Mouse (Mus musculus): ENCODE data around the gene Siah2. TPM values are rescaled to one million over a fixed set of nuclear protein-coding genes. Genes with fewer than 3 reads are reported as not detected.

Siah2 gene
- 8.4 TPM for polyA plus RNA-seq (2014; fragmentation: Illumina TruSeq; extraction: RNeasy Lipid Tissue Mini Kit (QIAGEN cat#74804))

DNA sequence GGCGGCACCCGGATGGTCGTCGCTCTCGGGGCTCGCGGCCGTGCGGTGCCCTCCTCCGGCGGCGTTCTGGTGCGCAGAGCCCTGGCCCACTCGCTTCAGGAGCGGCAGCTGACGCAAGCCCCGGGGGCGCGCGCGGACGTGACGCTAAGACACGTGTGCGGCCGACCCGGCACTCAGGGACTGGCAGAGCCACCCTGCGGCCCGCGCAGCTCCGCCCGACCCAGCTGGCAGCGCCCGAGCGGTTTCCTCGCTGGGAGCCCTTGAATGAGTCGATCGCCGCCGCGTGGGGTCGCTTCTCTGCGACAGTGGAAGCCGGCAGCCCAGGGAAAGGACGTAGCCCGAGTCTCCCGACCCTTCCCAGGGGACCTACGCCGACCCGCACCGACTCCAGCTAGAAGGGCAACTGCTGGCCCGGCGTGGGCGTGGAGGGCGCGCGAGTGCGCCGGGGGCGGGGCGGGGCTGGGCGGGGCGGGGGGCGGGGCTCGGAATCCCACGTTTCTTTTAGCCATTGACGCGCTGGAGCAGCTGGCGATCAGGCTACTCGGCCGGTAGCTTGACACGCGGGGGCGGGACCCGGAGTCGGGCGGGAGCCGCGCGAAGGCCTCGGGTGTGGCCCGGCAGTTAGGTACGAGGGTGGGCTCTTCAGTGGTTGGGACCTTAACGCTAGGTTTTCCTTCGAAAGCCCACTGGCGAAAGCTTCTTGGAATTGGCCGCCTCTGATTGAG lies at the start of gene Siah2:
Gene Siah2, minus strand, starts transcription at position 404 of the 725 bp plus-strand sequence.

DNA sequence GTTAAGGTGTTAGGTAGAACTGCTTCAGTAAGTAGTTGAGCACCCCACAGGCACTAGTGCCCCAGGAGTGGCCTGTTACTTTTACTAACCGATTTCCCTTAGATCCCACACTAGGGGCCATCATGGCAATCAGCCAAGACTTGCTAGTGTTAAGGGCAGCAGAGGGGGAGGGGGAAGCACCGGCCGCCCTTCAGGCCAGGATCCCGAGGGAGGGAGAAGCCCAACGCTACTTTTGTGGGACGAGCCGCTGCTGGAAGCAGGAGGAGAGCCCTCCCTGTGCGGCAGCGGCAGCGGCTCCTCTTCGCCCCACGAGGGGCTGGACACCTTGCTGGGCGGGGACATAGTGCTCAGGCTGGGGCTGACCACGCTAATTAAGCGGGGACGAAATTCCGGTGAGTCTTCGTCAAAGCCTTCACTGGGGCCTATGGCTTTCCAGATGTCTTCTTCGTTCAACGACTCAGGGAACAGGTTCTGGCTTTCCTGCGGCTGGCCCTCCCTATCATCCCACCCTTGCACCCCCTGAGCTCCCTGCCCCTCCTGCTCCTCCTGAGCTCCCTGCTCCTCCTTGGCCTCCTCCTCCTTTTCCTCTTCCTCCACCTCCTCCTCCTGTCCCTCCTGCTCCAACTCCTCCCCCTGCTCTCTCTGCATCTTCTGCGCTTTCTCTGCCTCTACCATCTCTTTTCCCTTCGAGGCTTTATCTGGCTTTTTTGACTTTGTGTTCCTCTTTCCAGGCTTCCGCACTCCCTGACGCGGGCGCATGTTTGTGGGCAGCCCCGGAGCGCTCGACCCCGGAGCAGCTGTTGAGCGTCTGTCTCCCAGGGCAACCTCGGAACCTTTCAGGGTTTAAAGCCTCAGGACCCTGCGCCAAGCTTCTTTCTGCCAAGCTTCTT lies 55.5 kb downstream of the Siah2 start, which contains the start of gene Erich6:
Gene Erich6, minus strand, starts transcription at position 802 of the 890 bp plus-strand sequence.

Other genes with a start within 250 kb of the Siah2 start
- 343 TPM for gene Eif2a, start 166.6 kb downstream of the Siah2 start, polyA plus RNA-seq (2014; fragmentation: Illumina TruSeq; extraction: RNeasy Lipid Tissue Mini Kit (QIAGEN cat#74804))
- 473 TPM for gene Serp1, start 166.5 kb downstream of the Siah2 start, polyA plus RNA-seq (2014; fragmentation: Illumina TruSeq; extraction: RNeasy Lipid Tissue Mini Kit (QIAGEN cat#74804))
- gene Selenot, start 115.8 kb downstream of the Siah2 start, polyA plus RNA-seq (2014; fragmentation: Illumina TruSeq; extraction: RNeasy Lipid Tissue Mini Kit (QIAGEN cat#74804)), result 573 TPM
- gene Erich6, start 55.2 kb downstream of the Siah2 start, polyA plus RNA-seq (2014; fragmentation: Illumina TruSeq; extraction: RNeasy Lipid Tissue Mini Kit (QIAGEN cat#74804)), result not detected
- not detected for gene Mindy4b-ps, start 129.9 kb upstream of the Siah2 start, polyA plus RNA-seq (2014; fragmentation: Illumina TruSeq; extraction: RNeasy Lipid Tissue Mini Kit (QIAGEN cat#74804))
- gene Clrn1, start 192.9 kb upstream of the Siah2 start, polyA plus RNA-seq (2014; fragmentation: Illumina TruSeq; extraction: RNeasy Lipid Tissue Mini Kit (QIAGEN cat#74804)), result not detected

Measured in ovary, adult 10 weeks (tissue).